Mouse (Mus musculus) MEL (cell line): ENCODE measurements at regions not wholly inside any gene's neighbourhood (a gene's known extent, or its start where the extent isn't known, plus 50 kb on each side); places are given as distances from the start of the nearest gene placed in this dataset.

ENCODE experiments used
- DNase-seq: peaks from one replicate; pipeline ENCODE4 v3.0.0; 2011; ENCODE audit warnings: low read depth, low spot score
- H3K27ac ChIP-seq: 2 replicates; pipeline ENCODE4 v1.5.1; 2012; ENCODE audit warnings: low read depth, mild to moderate bottlenecking, control low read depth, low read length, moderate library complexity; ENCODE audit not compliant: control insufficient read depth
- H3K27me3 ChIP-seq, 2 experiments: fragments of 150-350 bp in 1 of 2; sonication (generic) in 1 of 2; 2 replicates each; pipeline ENCODE4 v1.6.1; 2012; ENCODE audit warnings: low read length in 2 of 2, mild to moderate bottlenecking in 2 of 2, improper control_type of control experiment in 1 of 2, moderate library complexity in 1 of 2; ENCODE audit not compliant: insufficient read depth in 2 of 2, control insufficient read depth in 1 of 2
- H3K36me3 ChIP-seq, 2 experiments: 2 replicates each; pipeline ENCODE4 v1.6.1; 2012 to 2014; ENCODE audit warnings: low read length in 2 of 2, improper control_type of control experiment in 1 of 2, inconsistent platforms in 1 of 2, mild to moderate bottlenecking in 1 of 2; ENCODE audit not compliant: insufficient read depth in 2 of 2, control insufficient read depth in 1 of 2
- H3K4me1 ChIP-seq, 2 experiments: fragments of 150-350 bp in 1 of 2; sonication (generic) in 1 of 2; 2 replicates each; pipeline ENCODE4 v1.6.1; 2012; ENCODE audit warnings: low read length in 2 of 2, improper control_type of control experiment in 1 of 2, mild to moderate bottlenecking in 1 of 2; ENCODE audit not compliant: insufficient read depth in 2 of 2, control insufficient read depth in 1 of 2
- H3K4me3 ChIP-seq, 2 experiments: fragments of 150-350 bp in 1 of 2; sonication (generic) in 1 of 2; 2 replicates each; pipeline ENCODE4 v1.5.1; 2012; ENCODE audit warnings: low read depth in 2 of 2, low read length in 2 of 2, mild to moderate bottlenecking in 2 of 2, moderate library complexity in 2 of 2, control low read depth in 1 of 2, improper control_type of control experiment in 1 of 2; ENCODE audit not compliant: control insufficient read depth in 1 of 2, insufficient read depth in 1 of 2
- H3K79me2 ChIP-seq: 2 replicates; pipeline ENCODE4 v1.6.1; 2012; ENCODE audit warnings: mild to moderate bottlenecking, low read length, moderate library complexity; ENCODE audit not compliant: control insufficient read depth, poor library complexity, insufficient read depth
- H3K9ac ChIP-seq: 2 replicates; pipeline ENCODE4 v1.6.1; 2012; ENCODE audit warnings: low read depth, mild to moderate bottlenecking, control low read depth, low read length, moderate library complexity; ENCODE audit not compliant: control insufficient read depth, poor library complexity, severe bottlenecking
- H3K9me3 ChIP-seq: fragments of 150-350 bp; sonication (generic); replicated peaks from 2 replicates; pipeline ENCODE4 v1.6.1; 2012; ENCODE audit warnings: mild to moderate bottlenecking, low read length, improper control_type of control experiment, moderate library complexity; ENCODE audit not compliant: insufficient read depth
- CHD1 ChIP-seq: IDR thresholded peaks from 2 replicates; pipeline ENCODE4 v1.6.1; 2012; ENCODE audit warnings: low read depth, mild to moderate bottlenecking, inconsistent platforms, low read length, improper control_type of control experiment
- CTCF ChIP-seq, 3 experiments: IDR thresholded peaks in 2 of 3; conservative IDR thresholded peaks in 1 of 3; 2 replicates each; pipeline ENCODE4 v1.5.1; 2011 to 2012; ENCODE audit warnings: low read length in 3 of 3, low read depth in 2 of 3, mild to moderate bottlenecking in 2 of 3, improper control_type of control experiment in 1 of 3, inconsistent platforms in 1 of 3, mixed read lengths in 1 of 3, moderate library complexity in 1 of 3; ENCODE audit not compliant: control insufficient read depth in 1 of 3, insufficient read depth in 1 of 3, poor library complexity in 1 of 3, severe bottlenecking in 1 of 3
- ELF1 ChIP-seq: IDR thresholded peaks from 2 replicates; pipeline ENCODE4 v1.6.1; 2014; ENCODE audit warnings: low read depth, mild to moderate bottlenecking, inconsistent platforms, low read length, improper control_type of control experiment, moderate library complexity
- ETS1 ChIP-seq: IDR thresholded peaks from 2 replicates; pipeline ENCODE4 v1.6.1; 2012; ENCODE audit warnings: low read depth, mild to moderate bottlenecking, inconsistent platforms, low read length, improper control_type of control experiment, moderate library complexity
- GABPA ChIP-seq: IDR thresholded peaks from 2 replicates; pipeline ENCODE4 v1.6.1; 2012; ENCODE audit warnings: low read depth, mild to moderate bottlenecking, inconsistent platforms, low read length, improper control_type of control experiment, moderate library complexity
- GATA1 ChIP-seq: IDR thresholded peaks from 2 replicates; pipeline ENCODE4 v1.6.1; 2011; ENCODE audit warnings: low read depth, low read length, improper control_type of control experiment
- JUND ChIP-seq: IDR thresholded peaks from 2 replicates; pipeline ENCODE4 v1.6.1; 2011; ENCODE audit warnings: low read depth, mild to moderate bottlenecking, improper control_type of control experiment, low read length
- RAD21 ChIP-seq: IDR thresholded peaks from 2 replicates; pipeline ENCODE4 v1.6.1; 2011; ENCODE audit warnings: mild to moderate bottlenecking, low read depth, low read length, improper control_type of control experiment
- TBP ChIP-seq: IDR thresholded peaks from 2 replicates; pipeline ENCODE4 v1.8.0; 2011; ENCODE audit warnings: low read depth, low read length, improper control_type of control experiment
- TCF12 ChIP-seq: IDR thresholded peaks from 2 replicates; pipeline ENCODE4 v1.6.1; 2014; ENCODE audit warnings: low read depth, mild to moderate bottlenecking, inconsistent platforms, low read length, improper control_type of control experiment, moderate library complexity
- ZKSCAN1 ChIP-seq: IDR thresholded peaks from 2 replicates; pipeline ENCODE4 v1.6.1; 2012; ENCODE audit warnings: low read depth, mild to moderate bottlenecking, inconsistent platforms, low read length, improper control_type of control experiment, moderate library complexity
- ZNF384 ChIP-seq: IDR thresholded peaks from 2 replicates; pipeline ENCODE4 v1.6.1; 2012; ENCODE audit warnings: low read depth, mild to moderate bottlenecking, inconsistent platforms, low read length, improper control_type of control experiment

- Histone ChIP-seq H3K27me3 (no peaks in the 10 kb centered on the region), H3K36me3 (no peaks in the 10 kb centered on the region), H3K9ac (no peak overlapping the region), H3K9me3 (no peaks in the 10 kb centered on the region), H3K27ac (no peak overlapping the region), H3K79me2 (no peaks in the 10 kb centered on the region), H3K4me3 (no peak overlapping the region), H3K4me1 (no peaks in the 10 kb centered on the region)
- no peak for DNase-seq
- TF ChIP-seq ELF1 (no peak), ZNF384 (no peak), RAD21 (no peak), TBP (no peak)
These were observed 101.9 kb upstream of the Adra1b start for GRCm38 (mm10) chr11:44002716-44003522.

GRCm38 (mm10) chr11:44007526-44008040, 106.6 kb upstream of the Adra1b start:
- TF ChIP-seq GABPA (no peak), TCF12 (no peak), TBP (no peak), GATA1 (no peak), ZKSCAN1 (no peak), CTCF (IDR thresholded peaks at IDR 0.05 in 2 of 3, conservative IDR thresholded peaks at IDR 0.05 in 1 of 3; ENCODE audit: control insufficient read depth in 1 of 3, insufficient read depth in 1 of 3, low read depth in 2 of 3, low read length in 3 of 3, poor library complexity in 1 of 3, severe bottlenecking in 1 of 3) (no peak), RAD21 (no peak), JUND (no peak)
- no peak for DNase-seq
- no peak overlapping the region for H3K9ac ChIP-seq
- H3K4me3 ChIP-seq, result no peak overlapping the region
- H3K4me1 ChIP-seq, result no peaks in the 10 kb centered on the region
- H3K27ac ChIP-seq, result no peak overlapping the region
- H3K36me3 ChIP-seq, result no peaks in the 10 kb centered on the region
- H3K9me3 ChIP-seq, result no peaks in the 10 kb centered on the region
- no peaks in the 10 kb centered on the region for H3K79me2 ChIP-seq
- H3K27me3 ChIP-seq, result no peaks in the 10 kb centered on the region

- H3K4me3 ChIP-seq, result no peak overlapping the region
- no peaks in the 10 kb centered on the region for H3K9me3 ChIP-seq
- no peak overlapping the region for H3K27ac ChIP-seq
- H3K79me2 ChIP-seq, result no peaks in the 10 kb centered on the region
- H3K27me3 ChIP-seq, result no peaks in the 10 kb centered on the region; a peak in 1 of 4 replicates
- no peaks in the 10 kb centered on the region for H3K36me3 ChIP-seq
- no peak overlapping the region for H3K9ac ChIP-seq
- TF ChIP-seq GATA1 (no peak), CHD1 (no peak), ELF1 (no peak), ETS1 (no peak)
- DNase-seq, result no peak
- H3K4me1 ChIP-seq, result no peaks in the 10 kb centered on the region
These were observed 111.3 kb upstream of the Adra1b start for GRCm38 (mm10) chr11:44012314-44012713.
